Mouse (Mus musculus): ENCODE measurements around the gene Fam241a. TPM values are rescaled to one million over a fixed set of nuclear protein-coding genes. Genes with fewer than 3 reads are reported as not detected.

Gene Fam241a
- polyA plus RNA-seq, 1 experiment from 2014 or later: 16.6 TPM

- Histone ChIP-seq H3K27me3 (ENCODE audit: insufficient read depth, low read length) (no peaks in the 10 kb centered on the region), H3K9ac (ENCODE audit: low read depth, low read length) (no peak overlapping the region), H3K4me1 (replicated peaks; ENCODE audit: insufficient read depth, low read length) (no peaks in the 10 kb centered on the region), H3K4me2 (ENCODE audit: low read length) (no peak overlapping the region), H3K36me3 (ENCODE audit: insufficient read depth, low read length) (no peaks in the 10 kb centered on the region), H3K9me3 (replicated peaks; ENCODE audit: low read length) (no peaks in the 10 kb centered on the region), H3K27ac (no peak overlapping the region), H3K4me3 (replicated peaks; ENCODE audit: low read depth, low read length) (no peak overlapping the region)
- TF ChIP-seq CTCF (IDR thresholded peaks at IDR 0.05; ENCODE audit: low read depth): no peak
- WGBS: 82% methylated on average over 9 of the region's 9 CpGs
- ATAC-seq (replicated peaks; ENCODE audit: low FRiP score, low read depth): no peak
- no peak for DNase-seq (ENCODE audit: low spot score)
Observed at GRCm38 (mm10) chr3:127868046-127868758, 27.9 kb downstream of the Fam241a start.

- Histone ChIP-seq H3K4me3 (replicated peaks; ENCODE audit: low read depth, low read length) (no peak overlapping the region), H3K36me3 (ENCODE audit: insufficient read depth, low read length) (no peaks in the 10 kb centered on the region), H3K4me1 (replicated peaks; ENCODE audit: insufficient read depth, low read length) (no peaks in the 10 kb centered on the region), H3K9ac (ENCODE audit: low read depth, low read length) (no peak overlapping the region), H3K27me3 (ENCODE audit: insufficient read depth, low read length) (no peaks in the 10 kb centered on the region), H3K27ac (0 out of 2 replicates have a peak overlapping the region, but pooled peaks have one; percentile 14), H3K4me2 (ENCODE audit: low read length) (no peak overlapping the region), H3K9me3 (replicated peaks; ENCODE audit: low read length) (no peaks in the 10 kb centered on the region)
- WGBS: 25% methylated on average over 2 of the region's 2 CpGs
- no peak for DNase-seq (ENCODE audit: low spot score)
- TF ChIP-seq CTCF (IDR thresholded peaks at IDR 0.05; ENCODE audit: low read depth): no peak
- ATAC-seq (replicated peaks; ENCODE audit: low FRiP score, low read depth): no peak
Observed at GRCm38 (mm10) chr3:127864242-127864641, 31.9 kb downstream of the Fam241a start.

GRCm38 (mm10) chr3:127863571-127863970 is 32.6 kb downstream of the Fam241a start:
- ATAC-seq (replicated peaks; ENCODE audit: low FRiP score, low read depth) (no peak), DNase-seq (ENCODE audit: low spot score) (no peak)
- Histone ChIP-seq H3K4me1 (replicated peaks; ENCODE audit: insufficient read depth, low read length) (no peaks in the 10 kb centered on the region), H3K36me3 (ENCODE audit: insufficient read depth, low read length) (no peaks in the 10 kb centered on the region), H3K27me3 (ENCODE audit: insufficient read depth, low read length) (no peaks in the 10 kb centered on the region), H3K9ac (ENCODE audit: low read depth, low read length) (no peak overlapping the region), H3K4me3 (replicated peaks; ENCODE audit: low read depth, low read length) (no peak overlapping the region), H3K9me3 (replicated peaks; ENCODE audit: low read length) (no peaks in the 10 kb centered on the region), H3K27ac (no peak overlapping the region), H3K4me2 (ENCODE audit: low read length) (no peak overlapping the region)
- no peak for TF ChIP-seq CTCF (IDR thresholded peaks at IDR 0.05; ENCODE audit: low read depth)
- WGBS: 64% methylated on average over 3 of the region's 3 CpGs

- DNase-seq (ENCODE audit: low spot score) (no peak), ATAC-seq (replicated peaks; ENCODE audit: low FRiP score, low read depth) (no peak)
- Histone ChIP-seq H3K9me3 (replicated peaks; ENCODE audit: low read length) (no peaks in the 10 kb centered on the region), H3K27ac (no peak overlapping the region), H3K36me3 (ENCODE audit: insufficient read depth, low read length) (no peaks in the 10 kb centered on the region), H3K27me3 (ENCODE audit: insufficient read depth, low read length) (no peaks in the 10 kb centered on the region), H3K4me3 (replicated peaks; ENCODE audit: low read depth, low read length) (no peak overlapping the region), H3K4me1 (replicated peaks; ENCODE audit: insufficient read depth, low read length) (no peaks in the 10 kb centered on the region), H3K9ac (ENCODE audit: low read depth, low read length) (no peak overlapping the region), H3K4me2 (ENCODE audit: low read length) (no peak overlapping the region)
- TF ChIP-seq CTCF (IDR thresholded peaks at IDR 0.05; ENCODE audit: low read depth): no peak
- 67% methylated on average over 4 of the region's 4 CpGs for WGBS
Observed at GRCm38 (mm10) chr3:127862479-127862878, 33.6 kb downstream of the Fam241a start.

- Histone ChIP-seq H3K4me2 (ENCODE audit: low read length) (no peak overlapping the region), H3K27me3 (ENCODE audit: insufficient read depth, low read length) (no peaks in the 10 kb centered on the region), H3K9ac (ENCODE audit: low read depth, low read length) (no peak overlapping the region), H3K36me3 (ENCODE audit: insufficient read depth, low read length) (no peaks in the 10 kb centered on the region), H3K9me3 (replicated peaks; ENCODE audit: low read length) (no peaks in the 10 kb centered on the region), H3K4me1 (replicated peaks; ENCODE audit: insufficient read depth, low read length) (no peaks in the 10 kb centered on the region), H3K27ac (peak overlapping the region; percentile 77), H3K4me3 (replicated peaks; ENCODE audit: low read depth, low read length) (no peak overlapping the region)
- ATAC-seq (replicated peaks; ENCODE audit: low FRiP score, low read depth): peak; percentile 85; the same call in 1 of the 2 replicates
- no peak for TF ChIP-seq CTCF (IDR thresholded peaks at IDR 0.05; ENCODE audit: low read depth)
- DNase-seq (ENCODE audit: low spot score): no peak
- 74% methylated on average over 11 of the region's 11 CpGs for WGBS
Observed at GRCm38 (mm10) chr3:127861340-127861739, 34.8 kb downstream of the Fam241a start.

GRCm38 (mm10) chr3:127853431-127854206 is 42.5 kb downstream of the Fam241a start:
- Histone ChIP-seq H3K4me3 (replicated peaks; ENCODE audit: low read depth, low read length) (no peak overlapping the region), H3K9ac (ENCODE audit: low read depth, low read length) (no peak overlapping the region), H3K27ac (no peak overlapping the region), H3K9me3 (replicated peaks; ENCODE audit: low read length) (no peaks in the 10 kb centered on the region), H3K4me2 (ENCODE audit: low read length) (no peak overlapping the region), H3K4me1 (replicated peaks; ENCODE audit: insufficient read depth, low read length) (no peaks in the 10 kb centered on the region), H3K27me3 (ENCODE audit: insufficient read depth, low read length) (no peaks in the 10 kb centered on the region), H3K36me3 (ENCODE audit: insufficient read depth, low read length) (no peaks in the 10 kb centered on the region)
- DNase-seq (ENCODE audit: low spot score) (peak; percentile 91), ATAC-seq (replicated peaks; ENCODE audit: low FRiP score, low read depth) (peak; percentile 61; the same call in 1 of the 2 replicates)
- peak; percentile 86 for TF ChIP-seq CTCF (IDR thresholded peaks at IDR 0.05; ENCODE audit: low read depth)
- 31% methylated on average over 15 of the region's 15 CpGs for WGBS
